Mouse (Mus musculus) heart, postnatal 0 days (tissue): ENCODE data around the gene Tsen2. TPM values are rescaled to one million over a fixed set of nuclear protein-coding genes. Genes with fewer than 3 reads are reported as not detected.

ENCODE experiments used
- ATAC-seq: fragments of 200-750 bp; cut with Nextera tagmentation; 2 replicates; pipeline ENCODE4 v1.8.0; 2017; ENCODE audit warnings: low read depth, moderate number of reproducible peaks, moderate library complexity; ENCODE audit not compliant: insufficient read depth
- DNase-seq: peaks from one replicate; pipeline ENCODE4 v3.0.0-alpha.2; 2016; ENCODE audit warnings: low spot score
- H3K27ac ChIP-seq: fragments of 300-500 bp; sonication (generic); 2 replicates; pipeline ENCODE4 v1.5.1; 2014; ENCODE audit warnings: low read depth, mild to moderate bottlenecking
- H3K27me3 ChIP-seq: fragments of 300-500 bp; sonication (generic); 2 replicates; pipeline ENCODE4 v1.6.1; 2014; ENCODE audit warnings: low read length, mixed read lengths; ENCODE audit not compliant: control insufficient read depth, insufficient read depth
- H3K36me3 ChIP-seq: fragments of 300-500 bp; sonication (generic); replicated peaks from 2 replicates; pipeline ENCODE4 v1.6.1; 2014; ENCODE audit warnings: low read length, mixed read lengths; ENCODE audit not compliant: control insufficient read depth, insufficient read depth
- H3K4me1 ChIP-seq: fragments of 300-500 bp; sonication (generic); 2 replicates; pipeline ENCODE4 v1.6.1; 2014; ENCODE audit warnings: antibody characterized with exemption; ENCODE audit not compliant: control insufficient read depth, insufficient read depth
- H3K4me2 ChIP-seq: fragments of 300-500 bp; sonication (generic); 2 replicates; pipeline ENCODE4 v1.6.1; 2014; ENCODE audit warnings: low read depth, mild to moderate bottlenecking, low read length, moderate library complexity
- H3K4me3 ChIP-seq: fragments of 300-500 bp; sonication (generic); 2 replicates; pipeline ENCODE4 v1.5.1; 2014; ENCODE audit warnings: low read depth, low read length
- H3K9ac ChIP-seq: fragments of 300-500 bp; sonication (generic); replicated peaks from 2 replicates; pipeline ENCODE4 v1.6.1; 2014; ENCODE audit warnings: low read depth, low read length, mixed read lengths
- H3K9me3 ChIP-seq: fragments of 300-500 bp; sonication (generic); replicated peaks from 2 replicates; pipeline ENCODE4 v1.6.1; 2016; ENCODE audit warnings: low read length; ENCODE audit not compliant: control insufficient read depth
- CTCF ChIP-seq: IDR thresholded peaks from 2 replicates; pipeline ENCODE4 v1.5.1; 2016; ENCODE audit warnings: antibody characterized with exemption, control low read depth, low read depth
- EP300 ChIP-seq: IDR thresholded peaks from 2 replicates; pipeline ENCODE4 v1.6.1; 2016; ENCODE audit warnings: antibody characterized with exemption, low read depth
- WGBS: fragments of 180-500 bp; shearing (Covaris S2); extraction: QIAGEN DNeasy Blood & Tissue Kit; methylation state at CpG from one replicate; pipeline ENCODE4 v1.1.7; 2014; 5-methylcytosine and 5-hydroxymethylcytosine counted together
- polyA plus RNA-seq: library from polyadenylated mRNA; unstranded; fragments of >200 nt; fragmentation: Nextera tagmentation; extraction: Ambion mirVana; gene quantifications from 2 replicates; pipeline ENCODE4 v1.2.1, GENCODE M21; 2015
- total RNA-seq: library from RNA; depleted of rRNA; stranded (reverse); fragments of >200 nt; gene quantifications from 2 replicates; pipeline ENCODE4 v1.2.3, GENCODE M21; 2014; ENCODE audit warnings: low replicate concordance

Gene Tsen2
- total and polyA plus RNA-seq, 2 experiments from 2014 or later = 6.0 to 12.6 TPM

GRCm38 (mm10) chr6:115586321-115586720 is 41.9 kb downstream of the Tsen2 start:
- H3K27me3 ChIP-seq = no peaks in the 10 kb centered on the region
- no peaks in the 10 kb centered on the region for H3K9me3 ChIP-seq
- no peak overlapping the region for H3K4me3 ChIP-seq
- 0 out of 2 replicates have a peak, but pooled peaks cover 3% of the 10 kb centered on the region for H3K4me1 ChIP-seq
- H3K4me2 ChIP-seq = peak overlapping the region; percentile 44
- TF ChIP-seq EP300 (no peak), CTCF (no peak)
- no peaks in the 10 kb centered on the region for H3K36me3 ChIP-seq
- ATAC-seq (peak; percentile 73), DNase-seq (peak; percentile 68)
- H3K27ac ChIP-seq = peak overlapping the region; percentile 56
- WGBS = 35% methylated on average over 10 of the region's 10 CpGs
- H3K9ac ChIP-seq = no peak overlapping the region

GRCm38 (mm10) chr6:115591692-115592359 is 47.4 kb downstream of the Tsen2 start:
- DNase-seq (no peak), ATAC-seq (no peak)
- no peaks in the 10 kb centered on the region for H3K4me1 ChIP-seq
- no peak overlapping the region for H3K4me2 ChIP-seq
- no peak overlapping the region for H3K9ac ChIP-seq
- H3K9me3 ChIP-seq = no peaks in the 10 kb centered on the region
- TF ChIP-seq EP300 (no peak), CTCF (no peak)
- WGBS = 84% methylated on average over 19 of the region's 19 CpGs
- H3K4me3 ChIP-seq = no peak overlapping the region
- no peak overlapping the region for H3K27ac ChIP-seq
- no peaks in the 10 kb centered on the region for H3K27me3 ChIP-seq
- H3K36me3 ChIP-seq = no peaks in the 10 kb centered on the region

GRCm38 (mm10) chr6:115592458-115592857 is 48.0 kb downstream of the Tsen2 start, which contains the start of gene Mkrn2os:
Gene Mkrn2os, minus strand, starts transcription at chr6:115592576.
- no peak for TF ChIP-seq EP300
- no peak for TF ChIP-seq CTCF
- H3K27me3 ChIP-seq = no peaks in the 10 kb centered on the region
- no peaks in the 10 kb centered on the region for H3K4me1 ChIP-seq
- no peak within 1 kb of the TSS for H3K4me3 ChIP-seq
- no peaks in the 10 kb centered on the region for H3K9me3 ChIP-seq
- no peaks in the 10 kb centered on the region for H3K36me3 ChIP-seq
- H3K4me2 ChIP-seq = no peak within 1 kb of the TSS
- WGBS = 46% methylated on average over 5 of the region's 5 CpGs
- DNase-seq = no peak
- H3K27ac ChIP-seq = no peak within 1 kb of the TSS
- no peak for ATAC-seq
- no peak within 1 kb of the TSS for H3K9ac ChIP-seq

GRCm38 (mm10) chr6:115593252-115593651 is 48.8 kb downstream of the Tsen2 start:
- no peaks in the 10 kb centered on the region for H3K27me3 ChIP-seq
- H3K27ac ChIP-seq = no peak overlapping the region
- ATAC-seq (no peak), DNase-seq (no peak)
- no peak overlapping the region for H3K9ac ChIP-seq
- WGBS = 73% methylated on average over 4 of the region's 4 CpGs
- no peaks in the 10 kb centered on the region for H3K4me1 ChIP-seq
- no peak overlapping the region for H3K4me2 ChIP-seq
- H3K4me3 ChIP-seq = no peak overlapping the region
- no peaks in the 10 kb centered on the region for H3K9me3 ChIP-seq
- no peaks in the 10 kb centered on the region for H3K36me3 ChIP-seq
- TF ChIP-seq EP300 = no peak
- no peak for TF ChIP-seq CTCF

GRCm38 (mm10) chr6:115594463-115594862 is 50.0 kb downstream of the Tsen2 start:
- Histone ChIP-seq H3K4me1 (no peaks in the 10 kb centered on the region), H3K4me2 (no peak overlapping the region), H3K27me3 (no peaks in the 10 kb centered on the region), H3K4me3 (no peak overlapping the region), H3K27ac (no peak overlapping the region), H3K9ac (no peak overlapping the region), H3K36me3 (no peaks in the 10 kb centered on the region), H3K9me3 (no peaks in the 10 kb centered on the region)
- ATAC-seq = no peak
- 61% methylated on average over 3 of the region's 3 CpGs for WGBS
- DNase-seq = no peak
- no peak for TF ChIP-seq EP300

- Histone ChIP-seq H3K27me3 (no peaks in the 10 kb centered on the region), H3K4me2 (no peak overlapping the region), H3K36me3 (no peaks in the 10 kb centered on the region), H3K4me3 (no peak overlapping the region), H3K4me1 (no peaks in the 10 kb centered on the region), H3K9ac (no peak overlapping the region), H3K27ac (no peak overlapping the region), H3K9me3 (no peaks in the 10 kb centered on the region)
- DNase-seq (no peak), ATAC-seq (no peak)
- TF ChIP-seq CTCF = no peak
- no peak for TF ChIP-seq EP300
- 58% methylated on average over 3 of the region's 3 CpGs for WGBS
Observed at GRCm38 (mm10) chr6:115595667-115596066, 51.2 kb downstream of the Tsen2 start.
